Mouse (Mus musculus) left cerebral cortex, adult 2 months (tissue): ENCODE data around the gene Fam49a. TPM values are rescaled to one million over a fixed set of nuclear protein-coding genes. Genes with fewer than 3 reads are reported as not detected.
A peak's percentile ranks its signal among the peaks of the same experiment; 100 is the strongest.

ENCODE experiments used
- DNase-seq, 2 experiments: peaks; one replicate each; pipeline ENCODE4 v3.0.0; 2021 to 2022; ENCODE audit warnings: low spot score in 2 of 2, mixed read lengths in 1 of 2; ENCODE audit errors: extremely low spot score in 1 of 2
- H3K27ac ChIP-seq: fragments of 200-600 bp; 2 replicates; pipeline ENCODE4 v1.8.1; 2022
- H3K4me3 ChIP-seq: fragments of 200-600 bp; 2 replicates; pipeline ENCODE4 v1.8.1; 2022
- CTCF ChIP-seq: fragments of 200-600 bp; IDR thresholded peaks from 2 replicates; pipeline ENCODE4 v1.8.1; 2022; ENCODE audit warnings: antibody characterized with exemption, mild to moderate bottlenecking, moderate library complexity
- intact Hi-C: fragments of 180-260 bp; cut with DNase I; formaldehyde crosslinking; loops from one replicate; pipeline ENCODE4 v1.15.1; 2025
- total RNA-seq, 2 experiments: library from RNA; stranded (reverse); gene quantifications; 2 replicates each; pipeline ENCODE4 v1.2.3; 2021

The Fam49a gene
- total RNA-seq, 2 experiments from 2014 or later, result 174 to 176 TPM

- no peak overlapping the region for H3K27ac ChIP-seq
- no peak for TF ChIP-seq CTCF
- intact Hi-C loops, result no loop called here
- H3K4me3 ChIP-seq, result no peak overlapping the region
- DNase-seq, result no peak
Measured at GRCm38 (mm10) chr12:12298451-12298850, 36.5 kb downstream of the Fam49a start.

- TF ChIP-seq CTCF, result no peak
- Histone ChIP-seq H3K4me3 (no peak overlapping the region), H3K27ac (no peak overlapping the region)
- DNase-seq, result no peak
- intact Hi-C loops, result no loop called here
Measured at GRCm38 (mm10) chr12:12299303-12299702, 37.4 kb downstream of the Fam49a start.

GRCm38 (mm10) chr12:12301149-12301548, 39.2 kb downstream of the Fam49a start:
- DNase-seq, result no peak
- no peak for TF ChIP-seq CTCF
- H3K4me3 ChIP-seq, result no peak overlapping the region
- H3K27ac ChIP-seq, result peak overlapping the region; percentile 70
- intact Hi-C loops, result loop anchor here (5.0 kb wide), 1 partner anchor 84 kb away; no protein-coding TSS in a partner anchor

GRCm38 (mm10) chr12:12301815-12302214, 39.9 kb downstream of the Fam49a start:
- peak overlapping the region; percentile 70 for H3K27ac ChIP-seq
- H3K4me3 ChIP-seq, result no peak overlapping the region
- intact Hi-C loops, result loop anchor here (5.0 kb wide), 1 partner anchor 85 kb away; no protein-coding TSS in a partner anchor
- no peak for DNase-seq
- TF ChIP-seq CTCF, result peak; percentile 17; the same call in 1 of the 2 replicates

GRCm38 (mm10) chr12:12306214-12306613, 44.3 kb downstream of the Fam49a start:
- Histone ChIP-seq H3K4me3 (no peak overlapping the region), H3K27ac (peak overlapping the region; percentile 57)
- DNase-seq, result no peak
- no peak for TF ChIP-seq CTCF
- intact Hi-C loops, result no loop called here

GRCm38 (mm10) chr12:12306814-12307213, 44.9 kb downstream of the Fam49a start:
- intact Hi-C loops, result no loop called here
- TF ChIP-seq CTCF, result no peak
- H3K27ac ChIP-seq, result peak overlapping the region; percentile 57
- H3K4me3 ChIP-seq, result no peak overlapping the region
- no peak for DNase-seq

GRCm38 (mm10) chr12:12307245-12307644, 45.3 kb downstream of the Fam49a start:
- intact Hi-C loops, result no loop called here
- TF ChIP-seq CTCF, result no peak
- H3K27ac ChIP-seq, result peak overlapping the region; percentile 57

GRCm38 (mm10) chr12:12313437-12313836, 51.5 kb downstream of the Fam49a start:
- Histone ChIP-seq H3K4me3 (no peak overlapping the region), H3K27ac (peak overlapping the region; percentile 81)
- intact Hi-C loops, result loop anchor here (2.0 kb wide), 1 partner anchor 51 kb away; the partner anchor contains the start of gene Fam49a
- DNase-seq, result no peak
- peak; percentile 59 for TF ChIP-seq CTCF

More at GRCm38 (mm10) chr12:12307245-12307644, 45.3 kb downstream of the Fam49a start:
- H3K4me3 ChIP-seq, result no peak overlapping the region
- DNase-seq, result no peak

GRCm38 (mm10) chr12:12313919-12314318, 52.0 kb downstream of the Fam49a start:
- H3K4me3 ChIP-seq, result no peak overlapping the region
- intact Hi-C loops, result loop anchor here (2.0 kb wide), 1 partner anchor 51 kb away; the partner anchor contains the start of gene Fam49a
- no peak for DNase-seq
- H3K27ac ChIP-seq, result peak overlapping the region; percentile 81
- TF ChIP-seq CTCF, result no peak

GRCm38 (mm10) chr12:12314326-12314725, 52.4 kb downstream of the Fam49a start:
- Histone ChIP-seq H3K27ac (peak overlapping the region; percentile 81), H3K4me3 (no peak overlapping the region)
- intact Hi-C loops, result no loop called here
- no peak for TF ChIP-seq CTCF
- DNase-seq, result no peak

- intact Hi-C loops, result no loop called here
- no peak for DNase-seq
- no peak overlapping the region for H3K4me3 ChIP-seq
- peak overlapping the region; percentile 81 for H3K27ac ChIP-seq
- no peak for TF ChIP-seq CTCF
Measured at GRCm38 (mm10) chr12:12315011-12315410, 53.1 kb downstream of the Fam49a start.

GRCm38 (mm10) chr12:12316956-12317355, 55.0 kb downstream of the Fam49a start:
- peak overlapping the region; percentile 75 for H3K27ac ChIP-seq

GRCm38 (mm10) chr12:12317606-12318005, 55.7 kb downstream of the Fam49a start:
- Histone ChIP-seq H3K4me3 (no peak overlapping the region), H3K27ac (peak overlapping the region; percentile 75)
- TF ChIP-seq CTCF, result no peak
- intact Hi-C loops, result loop anchor here (1.0 kb wide), 1 partner anchor 141 kb away; no protein-coding TSS in a partner anchor
- DNase-seq, result no peak

More at GRCm38 (mm10) chr12:12316956-12317355, 55.0 kb downstream of the Fam49a start:
- TF ChIP-seq CTCF, result no peak
- 0 out of 2 replicates have a peak overlapping the region, but pooled peaks have one; percentile 6 for H3K4me3 ChIP-seq
- intact Hi-C loops, result no loop called here
- DNase-seq, result peak in 1 of 2 experiments; percentile 33
